Mouse (Mus musculus): Measurements from ENCODE around the gene Olfr1510. TPM values are rescaled to one million over a fixed set of nuclear protein-coding genes. Genes with fewer than 3 reads are reported as not detected.
"Not testable (repeated sequence)": the region's sequence is repeated elsewhere in the genome, so short reads cannot be mapped to it uniquely, and the experiment has no call there.

The Olfr1510 gene
- polyA plus RNA-seq (2012; rRNA removed) (not detected in 2 replicates), polyA plus RNA-seq (2014; fragmentation: Nextera tagmentation; extraction: Ambion mirVana) (not detected in 2 replicates)

GRCm38 (mm10) chr14:52414273-52414672, at the start of gene Olfr1510:
Gene Olfr1510 (minus strand): TSS chr14:52414373.
- Histone ChIP-seq H3K4me2 (replicated peaks; ENCODE audit: low read depth, low read length, severe bottlenecking) (no peak within 1 kb of the TSS), H3K36me3 (ENCODE audit: control insufficient read depth, insufficient read depth, low read length) (no peaks in the 10 kb centered on the region), H3K9ac (ENCODE audit: low read depth, low read length, severe bottlenecking) (no peak within 1 kb of the TSS), H3K9me3 (ENCODE audit: control insufficient read depth, low read length) (no peaks in the 10 kb centered on the region), H3K27ac (replicated peaks; ENCODE audit: low read depth, low read length) (no peak within 1 kb of the TSS), H3K27me3 (ENCODE audit: control insufficient read depth, insufficient read depth, low read length) (no peaks in the 10 kb centered on the region), H3K4me1 (ENCODE audit: control insufficient read depth, insufficient read depth, low read length) (no peaks in the 10 kb centered on the region), H3K4me3 (replicated peaks; ENCODE audit: low read length) (no peak within 1 kb of the TSS)
- ATAC-seq (ENCODE audit: low FRiP score, low read depth) (no peak), DNase-seq (ENCODE audit: low spot score) (no peak)
- TF ChIP-seq POLR2A (IDR thresholded peaks at IDR 0.05; ENCODE audit: borderline replicate concordance, extremely low read depth, insufficient read depth, insufficient read length) = no peak
- WGBS = 72% methylated on average over 3 of the region's 3 CpGs

DNA sequence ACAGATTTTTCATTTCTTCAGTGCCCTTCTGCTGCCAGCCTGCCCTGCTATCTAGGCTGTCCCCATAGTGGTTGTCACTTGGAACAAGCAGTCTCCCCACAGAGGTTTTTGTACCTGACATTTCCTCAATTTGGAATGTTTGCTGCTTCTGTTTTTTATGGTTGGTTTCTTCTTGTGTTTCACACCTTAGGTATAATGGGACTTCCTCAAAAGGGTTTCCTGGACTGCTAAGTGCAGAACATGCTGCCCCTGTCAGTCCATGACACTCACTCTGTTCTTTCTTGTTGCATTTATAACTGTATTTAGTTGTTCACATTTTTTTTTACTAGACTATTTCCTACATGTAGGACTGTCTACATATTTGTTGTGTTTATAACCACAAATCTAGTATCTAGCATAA, 47.8 kb upstream of the Olfr1510 start:
- no peak overlapping the region for H3K9ac ChIP-seq (ENCODE audit: low read depth, low read length, severe bottlenecking)
- TF ChIP-seq POLR2A (IDR thresholded peaks at IDR 0.05; ENCODE audit: borderline replicate concordance, extremely low read depth, insufficient read depth, insufficient read length) = no peak
- no peaks in the 10 kb centered on the region for H3K9me3 ChIP-seq (ENCODE audit: control insufficient read depth, low read length)
- no peak overlapping the region for H3K4me3 ChIP-seq (replicated peaks; ENCODE audit: low read length)
- no peaks in the 10 kb centered on the region for H3K4me1 ChIP-seq (ENCODE audit: control insufficient read depth, insufficient read depth, low read length)
- no peaks in the 10 kb centered on the region for H3K27me3 ChIP-seq (ENCODE audit: control insufficient read depth, insufficient read depth, low read length)
- DNase-seq (ENCODE audit: low spot score) (no peak), ATAC-seq (ENCODE audit: low FRiP score, low read depth) (no peak)
- H3K27ac ChIP-seq (replicated peaks; ENCODE audit: low read depth, low read length) = no peak overlapping the region
- H3K4me2 ChIP-seq (replicated peaks; ENCODE audit: low read depth, low read length, severe bottlenecking) = no peak overlapping the region
- H3K36me3 ChIP-seq (ENCODE audit: control insufficient read depth, insufficient read depth, low read length) = no peaks in the 10 kb centered on the region

- ATAC-seq (ENCODE audit: low FRiP score, low read depth) (no peak), DNase-seq (ENCODE audit: low spot score) (no peak)
- TF ChIP-seq POLR2A (IDR thresholded peaks at IDR 0.05; ENCODE audit: borderline replicate concordance, extremely low read depth, insufficient read depth, insufficient read length) = no peak
- Histone ChIP-seq H3K4me1 (ENCODE audit: control insufficient read depth, insufficient read depth, low read length) (no peaks in the 10 kb centered on the region), H3K9me3 (ENCODE audit: control insufficient read depth, low read length) (no peaks in the 10 kb centered on the region), H3K4me3 (replicated peaks; ENCODE audit: low read length) (no peak overlapping the region), H3K4me2 (replicated peaks; ENCODE audit: low read depth, low read length, severe bottlenecking) (no peak overlapping the region), H3K27ac (replicated peaks; ENCODE audit: low read depth, low read length) (no peak overlapping the region), H3K36me3 (ENCODE audit: control insufficient read depth, insufficient read depth, low read length) (no peaks in the 10 kb centered on the region), H3K9ac (ENCODE audit: low read depth, low read length, severe bottlenecking) (no peak overlapping the region), H3K27me3 (ENCODE audit: control insufficient read depth, insufficient read depth, low read length) (no peaks in the 10 kb centered on the region)
- 87% methylated on average over 8 of the region's 8 CpGs for WGBS
Observed at GRCm38 (mm10) chr14:52451138-52451537, 37.0 kb upstream of the Olfr1510 start.

DNA sequence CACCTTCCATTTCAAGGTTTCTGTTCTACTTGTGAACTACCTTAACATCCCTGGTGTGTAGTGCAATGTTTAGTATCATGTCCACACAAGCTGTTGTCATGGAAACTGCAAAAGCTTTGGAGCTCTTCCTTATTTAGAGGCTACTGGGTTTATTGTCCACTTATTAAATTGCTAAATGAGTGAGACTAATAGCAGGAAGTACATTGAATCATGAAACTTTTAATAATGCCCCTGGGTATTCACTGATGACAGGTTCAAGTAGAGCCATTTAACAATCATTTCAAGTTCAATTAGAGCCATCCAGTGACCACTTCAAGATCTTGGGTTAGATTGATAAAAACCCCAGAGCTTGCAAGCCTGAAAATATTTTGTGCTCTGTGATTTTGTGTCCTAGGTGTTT, 28.5 kb upstream of the Olfr1510 start, which contains the start of gene Olfr1509:
TSS of gene Olfr1509 (plus strand) at position 301 of the 400 bp plus-strand sequence.
- Histone ChIP-seq H3K27me3 (ENCODE audit: control insufficient read depth, insufficient read depth, low read length) (no peaks in the 10 kb centered on the region), H3K36me3 (ENCODE audit: control insufficient read depth, insufficient read depth, low read length) (no peaks in the 10 kb centered on the region), H3K4me2 (replicated peaks; ENCODE audit: low read depth, low read length, severe bottlenecking) (no peak within 1 kb of the TSS), H3K27ac (replicated peaks; ENCODE audit: low read depth, low read length) (no peak within 1 kb of the TSS), H3K4me1 (ENCODE audit: control insufficient read depth, insufficient read depth, low read length) (no peaks in the 10 kb centered on the region), H3K9me3 (ENCODE audit: control insufficient read depth, low read length) (no peaks in the 10 kb centered on the region), H3K9ac (ENCODE audit: low read depth, low read length, severe bottlenecking) (no peak within 1 kb of the TSS), H3K4me3 (replicated peaks; ENCODE audit: low read length) (no peak within 1 kb of the TSS)
- DNase-seq (ENCODE audit: low spot score) (no peak), ATAC-seq (ENCODE audit: low FRiP score, low read depth) (no peak)
- TF ChIP-seq POLR2A (IDR thresholded peaks at IDR 0.05; ENCODE audit: borderline replicate concordance, extremely low read depth, insufficient read depth, insufficient read length) = no peak

DNA sequence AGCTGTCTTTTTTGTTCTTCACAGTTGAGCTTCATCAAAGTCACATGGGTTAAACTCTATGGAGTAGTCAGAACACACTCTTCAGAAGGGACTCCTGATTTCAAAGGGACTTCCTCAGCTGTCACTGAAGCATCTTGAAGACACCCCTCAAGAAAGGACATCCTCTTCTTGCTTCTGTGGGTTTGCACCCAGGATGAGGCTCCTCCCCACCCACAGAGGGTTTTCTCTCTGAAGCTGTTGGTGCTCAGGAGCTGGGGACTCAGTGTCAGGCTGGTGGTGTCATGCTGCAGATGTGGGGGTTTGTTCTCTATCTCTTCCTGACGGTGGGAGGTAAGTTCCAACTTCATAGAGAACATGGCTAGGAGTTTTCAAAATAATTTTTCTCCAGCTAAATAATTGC, 13.5 kb upstream of the Olfr1510 start:
- ATAC-seq (ENCODE audit: low FRiP score, low read depth) (no peak), DNase-seq (ENCODE audit: low spot score) (no peak)
- WGBS = 89% methylated on average over 1 of the region's 1 CpGs
- no peak overlapping the region for H3K4me3 ChIP-seq (replicated peaks; ENCODE audit: low read length)
- TF ChIP-seq POLR2A (IDR thresholded peaks at IDR 0.05; ENCODE audit: borderline replicate concordance, extremely low read depth, insufficient read depth, insufficient read length) = no peak
- no peak overlapping the region for H3K27ac ChIP-seq (replicated peaks; ENCODE audit: low read depth, low read length)
- no peak overlapping the region for H3K4me2 ChIP-seq (replicated peaks; ENCODE audit: low read depth, low read length, severe bottlenecking)
- H3K27me3 ChIP-seq (ENCODE audit: control insufficient read depth, insufficient read depth, low read length) = no peaks in the 10 kb centered on the region
- no peaks in the 10 kb centered on the region for H3K9me3 ChIP-seq (ENCODE audit: control insufficient read depth, low read length)
- H3K4me1 ChIP-seq (ENCODE audit: control insufficient read depth, insufficient read depth, low read length) = no peaks in the 10 kb centered on the region
- no peak overlapping the region for H3K9ac ChIP-seq (ENCODE audit: low read depth, low read length, severe bottlenecking)
- no peaks in the 10 kb centered on the region for H3K36me3 ChIP-seq (ENCODE audit: control insufficient read depth, insufficient read depth, low read length)

GRCm38 (mm10) chr14:52410142-52410919, 3.8 kb downstream of the Olfr1510 start:
- not testable (repeated sequence) for DNase-seq (ENCODE audit: low spot score)

More at GRCm38 (mm10) chr14:52410142-52410919, 3.8 kb downstream of the Olfr1510 start:
- not testable (repeated sequence) for ATAC-seq (ENCODE audit: low FRiP score, low read depth); H3K27ac ChIP-seq (replicated peaks; ENCODE audit: low read depth, low read length); H3K4me2 ChIP-seq (replicated peaks; ENCODE audit: low read depth, low read length, severe bottlenecking); H3K9ac ChIP-seq (ENCODE audit: low read depth, low read length, severe bottlenecking); H3K9me3 ChIP-seq (ENCODE audit: control insufficient read depth, low read length); H3K36me3 ChIP-seq (ENCODE audit: control insufficient read depth, insufficient read depth, low read length); H3K4me3 ChIP-seq (replicated peaks; ENCODE audit: low read length); H3K4me1 ChIP-seq (ENCODE audit: control insufficient read depth, insufficient read depth, low read length); H3K27me3 ChIP-seq (ENCODE audit: control insufficient read depth, insufficient read depth, low read length)
- WGBS = 88% methylated on average over 5 of the region's 10 CpGs

Data from limb, embryonic 14.5 days (tissue).